Mouse (Mus musculus) midbrain, embryonic 16.5 days (tissue): ENCODE results near the gene Gm17402. TPM values are rescaled to one million over a fixed set of nuclear protein-coding genes. Genes with fewer than 3 reads are reported as not detected.

Source experiments
- ATAC-seq: fragments of 200-750 bp; cut with Nextera tagmentation; 2 replicates; pipeline ENCODE4 v1.8.0; 2017; ENCODE audit warnings: moderate TSS enrichment
- H3K27ac ChIP-seq: fragments of 300-500 bp; sonication (generic); 2 replicates; pipeline ENCODE4 v1.5.1; 2014; ENCODE audit warnings: mild to moderate bottlenecking, low read length, mixed read lengths
- H3K27me3 ChIP-seq: fragments of 300-500 bp; sonication (generic); 2 replicates; pipeline ENCODE4 v1.6.1; 2014; ENCODE audit warnings: low read depth, low read length, mixed read lengths; ENCODE audit not compliant: control insufficient read depth, insufficient read depth
- H3K36me3 ChIP-seq: fragments of 300-500 bp; sonication (generic); 2 replicates; pipeline ENCODE4 v1.6.1; 2014; ENCODE audit warnings: mild to moderate bottlenecking, low read length, moderate library complexity, mixed read lengths; ENCODE audit not compliant: control insufficient read depth, insufficient read depth
- H3K4me1 ChIP-seq: fragments of 300-500 bp; sonication (generic); 2 replicates; pipeline ENCODE4 v1.6.1; 2014; ENCODE audit warnings: mild to moderate bottlenecking, low read length, mixed read lengths; ENCODE audit not compliant: control insufficient read depth, insufficient read depth
- H3K4me2 ChIP-seq: fragments of 300-500 bp; sonication (generic); 2 replicates; pipeline ENCODE4 v1.6.1; 2014; ENCODE audit warnings: mild to moderate bottlenecking, low read length, mixed read lengths
- H3K4me3 ChIP-seq: fragments of 300-500 bp; sonication (generic); 2 replicates; pipeline ENCODE4 v1.5.1; 2014; ENCODE audit warnings: low read depth, mild to moderate bottlenecking, low read length, moderate library complexity, mixed read lengths
- H3K9ac ChIP-seq: fragments of 300-500 bp; sonication (generic); 2 replicates; pipeline ENCODE4 v1.6.1; 2014; ENCODE audit warnings: low read depth, low read length, mixed read lengths
- H3K9me3 ChIP-seq: fragments of 300-500 bp; sonication (generic); replicated peaks from 2 replicates; pipeline ENCODE4 v1.6.1; 2014; ENCODE audit warnings: mild to moderate bottlenecking, low read length, mixed read lengths; ENCODE audit not compliant: control insufficient read depth, poor library complexity, severe bottlenecking
- WGBS: fragments of 180-500 bp; shearing (Covaris S2); extraction: QIAGEN DNeasy Blood & Tissue Kit; methylation state at CpG from one replicate; pipeline ENCODE4 v1.1.7; 2014; 5-methylcytosine and 5-hydroxymethylcytosine counted together
- polyA plus RNA-seq: library from polyadenylated mRNA; unstranded; fragments of >200 nt; fragmentation: Nextera tagmentation; extraction: Ambion mirVana; gene quantifications from 2 replicates; pipeline ENCODE4 v1.2.1, GENCODE M21; 2015

Gene Gm17402
- polyA plus RNA-seq, 1 experiment from 2014 or later, result not detected

GRCm38 (mm10) chr3:67322422-67322821 lies 52.5 kb downstream of the Gm17402 start:
- Histone ChIP-seq H3K27me3 (no peaks in the 10 kb centered on the region), H3K4me1 (no peaks in the 10 kb centered on the region), H3K4me2 (no peak overlapping the region), H3K9me3 (no peaks in the 10 kb centered on the region), H3K27ac (no peak overlapping the region), H3K9ac (no peak overlapping the region), H3K4me3 (no peak overlapping the region), H3K36me3 (no peaks in the 10 kb centered on the region)
- no peak for ATAC-seq
- 77% methylated on average over 4 of the region's 4 CpGs for WGBS

Other genes starting within 250 kb of the Gm17402 start
- gene Mlf1, start 1.1 kb downstream of the Gm17402 start, polyA plus RNA-seq, result 28.5 TPM in 2 replicates
- 29.5 and 33.3 TPM in 2 replicates for gene Gfm1, start 54.9 kb upstream of the Gm17402 start, polyA plus RNA-seq
- 149 and 186 TPM in 2 replicates for gene Lxn, start 88.8 kb upstream of the Gm17402 start, polyA plus RNA-seq
- 2.7 and 3.2 TPM in 2 replicates for gene Rarres1, start 140.4 kb upstream of the Gm17402 start, polyA plus RNA-seq
- 29.5 and 29.6 TPM in 2 replicates for gene Mfsd1, start 207.6 kb upstream of the Gm17402 start, polyA plus RNA-seq